Mouse (Mus musculus): ENCODE results near the gene Wfdc2. TPM values are rescaled to one million over a fixed set of nuclear protein-coding genes. Genes with fewer than 3 reads are reported as not detected.
"Not testable (repeated sequence)": the region's sequence is repeated elsewhere in the genome, so short reads cannot be mapped to it uniquely, and the experiment has no call there.

Wfdc2 gene
- polyA plus RNA-seq, 1 experiment from 2014 or later, result 11.1 TPM

DNA sequence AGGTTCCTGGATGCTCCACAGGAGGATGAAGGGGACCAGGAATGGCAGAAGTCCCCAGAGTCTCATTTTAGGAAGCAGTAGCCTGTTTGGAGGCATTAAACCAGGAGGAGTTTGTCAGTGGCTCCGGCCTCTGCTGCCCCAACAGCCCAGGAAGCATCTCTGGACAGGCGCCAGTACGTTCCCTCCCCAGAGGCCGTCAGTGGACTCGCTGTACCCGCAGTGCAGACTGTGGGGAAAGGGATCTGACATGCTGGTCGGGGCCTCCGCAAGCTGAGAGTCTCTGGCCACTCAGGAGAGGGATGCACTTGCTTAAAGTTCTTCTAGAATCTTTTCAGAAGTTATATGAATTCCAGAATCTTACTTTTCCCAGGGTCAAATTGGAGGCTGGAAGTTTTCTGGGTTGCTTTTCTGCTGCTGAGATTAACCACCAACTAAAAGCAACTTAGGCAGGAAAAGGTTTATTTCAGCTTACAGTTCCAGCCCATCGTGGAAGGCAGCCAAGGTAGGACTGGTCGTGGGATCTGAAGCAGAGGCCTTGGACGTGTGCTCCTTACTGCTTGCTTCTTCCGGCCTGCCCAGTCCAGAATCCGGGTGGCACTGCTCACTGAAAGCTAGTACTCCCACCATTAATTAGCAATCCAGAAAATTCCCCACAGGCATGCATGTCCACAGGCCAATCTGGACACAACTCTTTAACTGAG lies 23.0 kb downstream of the Wfdc2 start, which contains the start of gene Wfdc6a:
Wfdc6a (minus strand) TSS at position 423 of the 701 bp plus-strand sequence.
- H3K27ac ChIP-seq (replicated peaks); ATAC-seq (ENCODE audit: extremely low read depth, insufficient number of reproducible peaks, low FRiP score, low TSS enrichment); H3K9me3 ChIP-seq; H3K4me3 ChIP-seq; H3K36me3 ChIP-seq; H3K9ac ChIP-seq; H3K4me1 ChIP-seq; H3K4me2 ChIP-seq: not testable (repeated sequence)
- WGBS, result 50% methylated on average over 13 of the region's 13 CpGs
- H3K27me3 ChIP-seq (replicated peaks), result peaks cover 11% of the 10 kb centered on the region; the same call in 1 of the 2 replicates

DNA sequence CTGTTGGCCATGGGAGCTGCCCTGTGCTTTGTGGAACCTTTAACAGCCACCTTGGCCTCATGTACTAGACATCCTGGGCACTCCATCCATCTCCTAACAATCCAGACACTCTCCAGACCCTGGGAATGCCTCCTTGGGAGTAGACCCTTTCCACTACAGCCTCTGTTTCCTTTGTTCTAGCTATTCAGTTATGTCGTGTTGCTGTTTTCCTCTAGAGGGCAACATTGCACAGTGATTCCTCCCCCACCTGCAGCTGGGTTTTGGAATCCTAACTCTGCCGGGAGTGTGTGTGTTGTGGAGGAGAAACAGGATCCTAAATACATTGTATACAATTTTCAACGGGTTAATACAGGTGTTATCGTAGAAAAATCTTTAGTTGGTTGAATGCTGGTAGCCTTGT lies 29.8 kb downstream of the Wfdc2 start:
- no peak overlapping the region for H3K4me3 ChIP-seq
- peaks cover 20% of the 10 kb centered on the region; the same call in 1 of the 2 replicates for H3K27me3 ChIP-seq (replicated peaks)
- 10% methylated on average over 4 of the region's 4 CpGs for WGBS
- no peak for ATAC-seq (ENCODE audit: extremely low read depth, insufficient number of reproducible peaks, low FRiP score, low TSS enrichment)
- no peak overlapping the region for H3K4me2 ChIP-seq
- H3K9ac ChIP-seq, result no peak overlapping the region
- no peaks in the 10 kb centered on the region for H3K4me1 ChIP-seq
- H3K36me3 ChIP-seq, result no peaks in the 10 kb centered on the region
- no peak overlapping the region for H3K27ac ChIP-seq (replicated peaks)
- no peaks in the 10 kb centered on the region for H3K9me3 ChIP-seq

GRCm38 (mm10) chr2:164593494-164593893 lies 31.3 kb downstream of the Wfdc2 start, which contains the start of gene Eppin:
Gene Eppin, minus strand, starts transcription at chr2:164593594.
- Histone ChIP-seq H3K27ac (replicated peaks) (no peak within 1 kb of the TSS), H3K36me3 (no peaks in the 10 kb centered on the region), H3K4me1 (no peaks in the 10 kb centered on the region), H3K4me3 (no peak within 1 kb of the TSS), H3K27me3 (replicated peaks) (peaks cover 18% of the 10 kb centered on the region; the same call in 1 of the 2 replicates), H3K4me2 (no peak within 1 kb of the TSS), H3K9ac (no peak within 1 kb of the TSS), H3K9me3 (no peaks in the 10 kb centered on the region)
- 63% methylated on average over 4 of the region's 4 CpGs for WGBS
- no peak for ATAC-seq (ENCODE audit: extremely low read depth, insufficient number of reproducible peaks, low FRiP score, low TSS enrichment)

DNA sequence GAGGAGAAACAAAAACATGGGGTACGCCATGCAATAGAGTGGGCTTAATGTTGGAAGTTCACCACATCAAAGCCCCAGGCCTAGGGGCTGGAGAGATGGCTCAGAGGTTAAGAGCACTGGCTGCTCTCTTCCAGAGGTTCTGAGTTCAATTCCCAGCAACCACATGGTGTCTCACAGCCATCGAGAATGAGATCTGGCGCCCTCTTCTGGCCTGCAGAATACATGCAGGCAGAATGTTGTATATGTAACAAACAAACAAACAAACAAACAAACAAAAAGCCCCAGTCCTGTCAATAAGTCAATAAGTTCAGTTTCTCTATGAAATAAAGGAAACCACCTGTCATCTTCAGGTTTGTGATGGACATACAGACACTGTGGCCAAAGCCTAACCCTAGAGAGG lies 38.0 kb downstream of the Wfdc2 start:
- Histone ChIP-seq H3K27ac (replicated peaks) (no peak overlapping the region), H3K9ac (no peak overlapping the region), H3K4me3 (no peak overlapping the region), H3K36me3 (no peaks in the 10 kb centered on the region), H3K4me1 (no peaks in the 10 kb centered on the region), H3K9me3 (peaks cover 5% of the 10 kb centered on the region; the same call in 1 of the 2 replicates), H3K4me2 (no peak overlapping the region), H3K27me3 (replicated peaks) (no peaks in the 10 kb centered on the region)
- ATAC-seq (ENCODE audit: extremely low read depth, insufficient number of reproducible peaks, low FRiP score, low TSS enrichment), result no peak
- WGBS, result 60% methylated on average over 3 of the region's 3 CpGs

GRCm38 (mm10) chr2:164603482-164603881 lies 41.3 kb downstream of the Wfdc2 start:
- 79% methylated on average over 3 of the region's 3 CpGs for WGBS
- no peak overlapping the region for H3K27ac ChIP-seq (replicated peaks)
- ATAC-seq (ENCODE audit: extremely low read depth, insufficient number of reproducible peaks, low FRiP score, low TSS enrichment), result no peak

DNA sequence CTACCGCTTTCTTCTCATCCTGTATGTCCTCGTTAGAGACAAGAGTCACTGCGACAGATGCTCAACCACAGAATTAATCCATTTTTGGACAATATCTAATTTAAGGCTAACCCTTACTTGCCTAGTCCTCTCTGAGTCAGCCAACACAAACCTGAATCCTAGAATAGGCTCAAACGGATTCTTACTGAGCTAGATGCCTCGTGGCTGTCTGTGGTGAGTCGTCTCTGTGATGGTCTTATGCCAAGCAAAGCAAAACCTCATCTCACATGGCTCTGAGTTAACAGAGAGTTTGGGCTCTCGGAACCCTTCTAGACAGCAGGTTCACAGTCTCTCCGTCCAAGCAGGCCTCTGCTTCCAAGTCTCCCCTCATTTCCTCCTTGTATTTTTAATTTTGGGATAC lies 42.2 kb downstream of the Wfdc2 start:
- H3K36me3 ChIP-seq, result no peaks in the 10 kb centered on the region
- H3K27me3 ChIP-seq (replicated peaks), result peaks cover 16% of the 10 kb centered on the region
- no peak overlapping the region for H3K27ac ChIP-seq (replicated peaks)
- no peak overlapping the region for H3K9ac ChIP-seq
- no peak for ATAC-seq (ENCODE audit: extremely low read depth, insufficient number of reproducible peaks, low FRiP score, low TSS enrichment)
- no peaks in the 10 kb centered on the region for H3K4me1 ChIP-seq
- WGBS, result 75% methylated on average over 8 of the region's 8 CpGs
- H3K9me3 ChIP-seq, result peaks cover 5% of the 10 kb centered on the region; the same call in 1 of the 2 replicates
- no peak overlapping the region for H3K4me2 ChIP-seq
- H3K4me3 ChIP-seq, result no peak overlapping the region

More at GRCm38 (mm10) chr2:164603482-164603881, 41.3 kb downstream of the Wfdc2 start:
- Histone ChIP-seq H3K36me3 (no peaks in the 10 kb centered on the region), H3K4me1 (no peaks in the 10 kb centered on the region), H3K27me3 (replicated peaks) (peaks cover 12% of the 10 kb centered on the region), H3K9ac (no peak overlapping the region), H3K9me3 (peaks cover 5% of the 10 kb centered on the region; the same call in 1 of the 2 replicates), H3K4me2 (no peak overlapping the region), H3K4me3 (no peak overlapping the region)

DNA sequence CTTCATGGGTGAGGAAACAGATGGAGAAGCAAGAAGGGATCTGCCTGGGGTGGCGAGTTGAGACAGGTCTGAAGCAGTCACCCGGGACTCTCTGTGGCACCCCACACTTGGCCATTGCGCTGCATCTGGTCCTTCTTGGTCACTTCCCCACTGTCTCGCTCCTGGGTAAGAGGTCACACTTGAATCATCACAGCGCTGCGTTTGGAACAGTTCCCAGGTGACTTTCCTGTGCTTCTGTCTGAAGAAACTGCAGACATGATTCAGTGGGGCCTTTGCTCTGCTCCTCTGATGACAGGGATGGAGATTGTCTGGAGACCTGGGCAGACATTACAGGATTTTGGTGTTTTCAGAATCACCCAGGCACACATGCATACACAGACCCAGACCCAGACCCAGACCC lies 46.6 kb downstream of the Wfdc2 start:
- H3K36me3 ChIP-seq, result no peaks in the 10 kb centered on the region
- H3K4me2 ChIP-seq, result no peak overlapping the region
- H3K27me3 ChIP-seq (replicated peaks), result peaks cover 19% of the 10 kb centered on the region
- H3K27ac ChIP-seq (replicated peaks), result no peak overlapping the region
- 63% methylated on average over 6 of the region's 6 CpGs for WGBS
- H3K4me3 ChIP-seq, result no peak overlapping the region
- H3K4me1 ChIP-seq, result no peaks in the 10 kb centered on the region
- no peak for ATAC-seq (ENCODE audit: extremely low read depth, insufficient number of reproducible peaks, low FRiP score, low TSS enrichment)
- H3K9ac ChIP-seq, result no peak overlapping the region
- H3K9me3 ChIP-seq, result 0 out of 2 replicates have a peak, but pooled peaks cover under 1% of the 10 kb centered on the region

DNA sequence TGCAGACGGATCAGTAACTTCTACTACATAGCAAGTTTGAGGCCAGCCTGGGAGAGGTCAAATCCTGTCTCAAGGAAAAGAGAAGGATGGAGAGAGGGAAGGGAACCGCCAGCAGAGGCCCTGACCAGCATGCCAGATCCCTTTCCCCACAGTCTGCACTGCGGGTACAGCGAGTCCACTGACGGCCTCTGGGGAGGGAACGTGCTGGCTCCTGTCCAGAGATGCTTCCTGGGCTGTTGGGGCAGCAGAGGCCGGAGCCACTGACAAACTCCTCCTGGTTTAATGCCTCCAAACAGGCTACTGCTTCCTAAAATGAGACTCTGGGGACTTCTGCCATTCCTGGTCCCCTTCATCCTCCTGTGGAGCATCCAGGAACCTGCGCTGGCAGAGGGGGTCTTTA lies 51.3 kb downstream of the Wfdc2 start, which contains the start of the genes Wfdc6b and Wfdc8:
Wfdc6b (plus strand) TSS at position 52 of the 400 bp plus-strand sequence.
Wfdc8 (minus strand) TSS at position 156 of the 400 bp plus-strand sequence.
- H3K4me1 ChIP-seq; ATAC-seq (ENCODE audit: extremely low read depth, insufficient number of reproducible peaks, low FRiP score, low TSS enrichment); H3K4me3 ChIP-seq; H3K4me2 ChIP-seq; H3K9me3 ChIP-seq; H3K9ac ChIP-seq; H3K36me3 ChIP-seq; H3K27me3 ChIP-seq (replicated peaks); H3K27ac ChIP-seq (replicated peaks): not testable (repeated sequence)
- WGBS, result 46% methylated on average over 8 of the region's 8 CpGs

DNA sequence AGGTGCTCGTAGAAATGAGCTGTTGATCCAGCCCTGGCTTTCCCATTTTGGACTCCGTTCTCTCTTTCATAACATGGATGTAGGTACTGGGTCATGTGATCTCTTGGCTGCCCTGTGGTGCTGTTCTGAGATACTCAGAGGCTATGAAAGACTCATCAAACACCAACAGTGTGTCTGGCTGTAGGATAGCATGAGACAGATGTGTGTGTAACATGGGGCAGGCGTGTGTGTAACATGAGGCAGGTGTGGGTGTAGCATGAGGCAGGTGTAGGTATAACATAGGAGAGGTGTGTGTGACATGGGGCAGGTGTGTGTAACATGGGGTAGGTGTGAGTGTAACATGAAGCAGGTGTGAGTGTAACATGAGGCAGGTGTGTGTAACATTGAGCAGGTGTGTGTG lies 53.2 kb downstream of the Wfdc2 start:
- 76% methylated on average over 3 of the region's 3 CpGs for WGBS
- ATAC-seq (ENCODE audit: extremely low read depth, insufficient number of reproducible peaks, low FRiP score, low TSS enrichment), result no peak
- H3K4me3 ChIP-seq, result no peak overlapping the region
- no peaks in the 10 kb centered on the region for H3K9me3 ChIP-seq
- no peak overlapping the region for H3K27ac ChIP-seq (replicated peaks)
- H3K27me3 ChIP-seq (replicated peaks), result peaks cover 3% of the 10 kb centered on the region; the same call in 1 of the 2 replicates
- no peak overlapping the region for H3K4me2 ChIP-seq
- no peak overlapping the region for H3K9ac ChIP-seq
- H3K4me1 ChIP-seq, result no peaks in the 10 kb centered on the region
- no peaks in the 10 kb centered on the region for H3K36me3 ChIP-seq

Other genes with a start within 250 kb of the Wfdc2 start
- not detected in 2 replicates for gene Svs6, start 245.7 kb upstream of the Wfdc2 start, polyA plus RNA-seq (2015; fragmentation: Nextera tagmentation; extraction: Ambion mirVana)
- gene Svs5, start 229.7 kb upstream of the Wfdc2 start, polyA plus RNA-seq (2015; fragmentation: Nextera tagmentation; extraction: Ambion mirVana), result not detected in 2 replicates
- 0.90 and 1.8 TPM in 2 replicates for gene Slpi, start 173.3 kb upstream of the Wfdc2 start, polyA plus RNA-seq (2015; fragmentation: Nextera tagmentation; extraction: Ambion mirVana)
- gene Rbpjl, start 159.3 kb upstream of the Wfdc2 start, polyA plus RNA-seq (2015; fragmentation: Nextera tagmentation; extraction: Ambion mirVana), result 0.21 and 0.23 TPM in 2 replicates
- gene Matn4, start 157.3 kb upstream of the Wfdc2 start, polyA plus RNA-seq (2015; fragmentation: Nextera tagmentation; extraction: Ambion mirVana), result 5.2 and 7.7 TPM in 2 replicates
- 36.6 and 46.5 TPM in 2 replicates for gene Sdc4, start 118.5 kb upstream of the Wfdc2 start, polyA plus RNA-seq (2015; fragmentation: Nextera tagmentation; extraction: Ambion mirVana)
- 37.2 and 43.0 TPM in 2 replicates for gene Sys1, start 105.4 kb upstream of the Wfdc2 start, polyA plus RNA-seq (2015; fragmentation: Nextera tagmentation; extraction: Ambion mirVana)
- 8.7 and 11.7 TPM in 2 replicates for gene Gm20458, start 101.4 kb upstream of the Wfdc2 start, polyA plus RNA-seq (2015; fragmentation: Nextera tagmentation; extraction: Ambion mirVana)
- not detected in 2 replicates for gene Trp53tg5, start 88.7 kb upstream of the Wfdc2 start, polyA plus RNA-seq (2015; fragmentation: Nextera tagmentation; extraction: Ambion mirVana)
- 8.9 and 17.9 TPM in 2 replicates for gene Dbndd2, start 76.3 kb upstream of the Wfdc2 start, polyA plus RNA-seq (2015; fragmentation: Nextera tagmentation; extraction: Ambion mirVana)
- gene Pigt, start 64.9 kb upstream of the Wfdc2 start, polyA plus RNA-seq (2015; fragmentation: Nextera tagmentation; extraction: Ambion mirVana), result 53.0 and 54.5 TPM in 2 replicates
- not detected in 2 replicates for gene Spint3, start 11.0 kb downstream of the Wfdc2 start, polyA plus RNA-seq (2015; fragmentation: Nextera tagmentation; extraction: Ambion mirVana)
- 0.44 TPM in 1 of 2 replicates, not detected in the other for gene Wfdc6a, start 23.0 kb downstream of the Wfdc2 start, polyA plus RNA-seq (2015; fragmentation: Nextera tagmentation; extraction: Ambion mirVana)
- not detected in 2 replicates for gene Eppin, start 31.2 kb downstream of the Wfdc2 start, polyA plus RNA-seq (2015; fragmentation: Nextera tagmentation; extraction: Ambion mirVana)
- gene Wfdc6b, start 51.1 kb downstream of the Wfdc2 start, polyA plus RNA-seq (2015; fragmentation: Nextera tagmentation; extraction: Ambion mirVana), result not detected in 2 replicates
- not detected in 2 replicates for gene Wfdc8, start 51.2 kb downstream of the Wfdc2 start, polyA plus RNA-seq (2015; fragmentation: Nextera tagmentation; extraction: Ambion mirVana)
- not detected in 2 replicates for gene Wfdc16, start 76.4 kb downstream of the Wfdc2 start, polyA plus RNA-seq (2015; fragmentation: Nextera tagmentation; extraction: Ambion mirVana)
- not detected in 2 replicates for gene Wfdc10, start 93.6 kb downstream of the Wfdc2 start, polyA plus RNA-seq (2015; fragmentation: Nextera tagmentation; extraction: Ambion mirVana)
- not detected in 2 replicates for gene Wfdc9, start 94.2 kb downstream of the Wfdc2 start, polyA plus RNA-seq (2015; fragmentation: Nextera tagmentation; extraction: Ambion mirVana)
- gene Wfdc11, start 111.7 kb downstream of the Wfdc2 start, polyA plus RNA-seq (2015; fragmentation: Nextera tagmentation; extraction: Ambion mirVana), result not detected in 2 replicates
- not detected in 2 replicates for gene Wfdc13, start 122.7 kb downstream of the Wfdc2 start, polyA plus RNA-seq (2015; fragmentation: Nextera tagmentation; extraction: Ambion mirVana)
- not detected in 2 replicates for gene Spint4, start 136.1 kb downstream of the Wfdc2 start, polyA plus RNA-seq (2015; fragmentation: Nextera tagmentation; extraction: Ambion mirVana)
- gene Spint5, start 152.9 kb downstream of the Wfdc2 start, polyA plus RNA-seq (2015; fragmentation: Nextera tagmentation; extraction: Ambion mirVana), result not detected in 2 replicates
- gene Wfdc3, start 183.5 kb downstream of the Wfdc2 start, polyA plus RNA-seq (2015; fragmentation: Nextera tagmentation; extraction: Ambion mirVana), result 0.27 and 0.28 TPM in 2 replicates
- gene Dnttip1, start 183.6 kb downstream of the Wfdc2 start, polyA plus RNA-seq (2015; fragmentation: Nextera tagmentation; extraction: Ambion mirVana), result 55.0 and 56.9 TPM in 2 replicates
- 434 and 464 TPM in 2 replicates for gene Ube2c, start 207.5 kb downstream of the Wfdc2 start, polyA plus RNA-seq (2015; fragmentation: Nextera tagmentation; extraction: Ambion mirVana)
- 1.0 and 3.8 TPM in 2 replicates for gene Tnnc2, start 217.6 kb downstream of the Wfdc2 start, polyA plus RNA-seq (2015; fragmentation: Nextera tagmentation; extraction: Ambion mirVana)
- gene Snx21, start 223.4 kb downstream of the Wfdc2 start, polyA plus RNA-seq (2015; fragmentation: Nextera tagmentation; extraction: Ambion mirVana), result 26.7 and 31.8 TPM in 2 replicates
- gene Acot8, start 242.5 kb downstream of the Wfdc2 start, polyA plus RNA-seq (2015; fragmentation: Nextera tagmentation; extraction: Ambion mirVana), result 12.0 and 18.0 TPM in 2 replicates
- gene Zswim3, start 242.7 kb downstream of the Wfdc2 start, polyA plus RNA-seq (2015; fragmentation: Nextera tagmentation; extraction: Ambion mirVana), result 5.0 and 5.4 TPM in 2 replicates